Mouse (Mus musculus): ENCODE data around the gene Zfyve28. TPM values are rescaled to one million over a fixed set of nuclear protein-coding genes. Genes with fewer than 3 reads are reported as not detected.

Zfyve28 gene
- polyA plus RNA-seq, 1 experiment from 2014 or later: 0.62 TPM

GRCm38 (mm10) chr5:34224515-34224914 lies 63.7 kb downstream of the Zfyve28 start:
- no peak for ATAC-seq (ENCODE audit: insufficient number of reproducible peaks, insufficient read depth, low FRiP score, low read depth)
- Histone ChIP-seq H3K4me1 (ENCODE audit: control insufficient read depth, insufficient read depth, low read length) (no peaks in the 10 kb centered on the region), H3K4me3 (ENCODE audit: low read depth, low read length) (no peak overlapping the region), H3K27me3 (ENCODE audit: control insufficient read depth, insufficient read depth, low read length) (no peaks in the 10 kb centered on the region), H3K36me3 (ENCODE audit: control insufficient read depth, insufficient read depth, low read length) (no peaks in the 10 kb centered on the region), H3K27ac (ENCODE audit: low read length) (no peak overlapping the region), H3K9me3 (ENCODE audit: control insufficient read depth, low read depth, low read length) (no peaks in the 10 kb centered on the region), H3K9ac (replicated peaks; ENCODE audit: low read depth, low read length) (no peak overlapping the region), H3K4me2 (replicated peaks; ENCODE audit: low read depth, low read length) (no peak overlapping the region)
- WGBS: 77% methylated on average over 5 of the region's 5 CpGs

DNA sequence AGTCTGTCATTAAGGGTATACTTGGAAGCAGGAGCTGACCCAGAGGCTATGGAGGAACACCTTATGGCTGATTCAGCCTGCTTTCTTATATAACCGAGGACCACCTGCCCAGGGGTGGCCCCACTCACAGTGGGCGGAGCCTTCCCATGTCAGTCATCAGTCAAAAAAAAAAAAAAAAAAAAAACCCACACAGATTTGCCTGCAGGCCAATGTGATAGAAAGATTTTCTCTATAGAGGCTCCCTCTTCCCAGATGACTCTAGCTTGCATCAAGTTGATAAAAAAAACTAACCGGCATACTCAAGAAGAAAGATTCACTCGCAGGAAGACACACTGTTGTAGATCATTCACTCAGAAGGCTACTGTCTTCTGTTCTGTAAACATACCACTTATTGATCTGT lies 68.2 kb downstream of the Zfyve28 start:
- Histone ChIP-seq H3K36me3 (ENCODE audit: control insufficient read depth, insufficient read depth, low read length) (no peaks in the 10 kb centered on the region), H3K27ac (ENCODE audit: low read length) (no peak overlapping the region), H3K4me3 (ENCODE audit: low read depth, low read length) (no peak overlapping the region), H3K9ac (replicated peaks; ENCODE audit: low read depth, low read length) (no peak overlapping the region), H3K4me2 (replicated peaks; ENCODE audit: low read depth, low read length) (no peak overlapping the region), H3K4me1 (ENCODE audit: control insufficient read depth, insufficient read depth, low read length) (no peaks in the 10 kb centered on the region), H3K27me3 (ENCODE audit: control insufficient read depth, insufficient read depth, low read length) (no peaks in the 10 kb centered on the region), H3K9me3 (ENCODE audit: control insufficient read depth, low read depth, low read length) (no peaks in the 10 kb centered on the region)
- WGBS: 61% methylated on average over 4 of the region's 4 CpGs
- ATAC-seq (ENCODE audit: insufficient number of reproducible peaks, insufficient read depth, low FRiP score, low read depth): no peak

DNA sequence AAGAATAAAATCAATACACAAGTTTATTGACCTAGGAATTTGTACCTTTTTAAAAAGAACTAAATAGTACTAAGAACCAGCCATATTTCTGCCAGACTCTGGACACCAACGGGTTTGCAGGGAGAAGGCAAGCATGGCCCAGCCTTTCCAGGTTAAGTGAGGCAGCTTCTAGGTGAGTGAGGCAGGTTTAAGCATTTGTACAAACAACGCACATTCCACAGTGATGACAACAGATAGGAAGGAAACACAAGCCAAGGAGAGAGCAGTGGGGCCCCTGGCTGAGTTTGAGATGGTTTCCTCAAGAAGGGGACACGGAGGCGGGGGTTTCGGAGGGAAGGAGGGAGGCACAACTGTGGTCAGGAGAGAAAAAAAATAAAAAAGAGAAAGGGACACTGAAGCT lies 69.6 kb downstream of the Zfyve28 start:
- ATAC-seq (ENCODE audit: insufficient number of reproducible peaks, insufficient read depth, low FRiP score, low read depth): no peak
- 41% methylated on average over 5 of the region's 5 CpGs for WGBS
- Histone ChIP-seq H3K36me3 (ENCODE audit: control insufficient read depth, insufficient read depth, low read length) (no peaks in the 10 kb centered on the region), H3K4me1 (ENCODE audit: control insufficient read depth, insufficient read depth, low read length) (no peaks in the 10 kb centered on the region), H3K27me3 (ENCODE audit: control insufficient read depth, insufficient read depth, low read length) (no peaks in the 10 kb centered on the region), H3K4me3 (ENCODE audit: low read depth, low read length) (no peak overlapping the region), H3K27ac (ENCODE audit: low read length) (no peak overlapping the region), H3K9ac (replicated peaks; ENCODE audit: low read depth, low read length) (no peak overlapping the region), H3K9me3 (ENCODE audit: control insufficient read depth, low read depth, low read length) (no peaks in the 10 kb centered on the region), H3K4me2 (replicated peaks; ENCODE audit: low read depth, low read length) (no peak overlapping the region)

DNA sequence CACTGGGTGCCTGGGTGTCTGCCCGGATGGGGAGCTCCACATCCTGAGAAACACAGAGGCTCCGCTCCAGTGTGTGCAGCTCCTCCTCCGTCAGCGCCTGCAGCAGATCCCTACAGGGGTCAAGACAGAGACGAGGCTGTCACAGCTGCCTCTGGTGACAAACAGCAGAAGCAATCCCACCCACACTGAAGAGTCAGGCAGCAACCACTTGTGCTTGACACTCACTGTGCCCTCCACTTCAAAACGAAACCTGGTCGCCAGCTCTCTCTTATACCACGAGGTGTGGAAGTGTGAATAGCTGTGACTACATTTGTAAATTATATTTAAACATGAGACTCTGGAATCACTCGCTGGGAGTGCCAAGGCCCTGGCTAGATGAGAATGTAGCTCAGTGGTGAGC lies 70.5 kb downstream of the Zfyve28 start:
- no peaks in the 10 kb centered on the region for H3K27me3 ChIP-seq (ENCODE audit: control insufficient read depth, insufficient read depth, low read length)
- no peaks in the 10 kb centered on the region for H3K9me3 ChIP-seq (ENCODE audit: control insufficient read depth, low read depth, low read length)
- H3K27ac ChIP-seq (ENCODE audit: low read length): no peak overlapping the region
- no peak for ATAC-seq (ENCODE audit: insufficient number of reproducible peaks, insufficient read depth, low FRiP score, low read depth)
- WGBS: 32% methylated on average over 9 of the region's 9 CpGs
- H3K4me3 ChIP-seq (ENCODE audit: low read depth, low read length): no peak overlapping the region
- no peak overlapping the region for H3K4me2 ChIP-seq (replicated peaks; ENCODE audit: low read depth, low read length)
- H3K9ac ChIP-seq (replicated peaks; ENCODE audit: low read depth, low read length): no peak overlapping the region
- no peaks in the 10 kb centered on the region for H3K36me3 ChIP-seq (ENCODE audit: control insufficient read depth, insufficient read depth, low read length)
- H3K4me1 ChIP-seq (ENCODE audit: control insufficient read depth, insufficient read depth, low read length): no peaks in the 10 kb centered on the region

DNA sequence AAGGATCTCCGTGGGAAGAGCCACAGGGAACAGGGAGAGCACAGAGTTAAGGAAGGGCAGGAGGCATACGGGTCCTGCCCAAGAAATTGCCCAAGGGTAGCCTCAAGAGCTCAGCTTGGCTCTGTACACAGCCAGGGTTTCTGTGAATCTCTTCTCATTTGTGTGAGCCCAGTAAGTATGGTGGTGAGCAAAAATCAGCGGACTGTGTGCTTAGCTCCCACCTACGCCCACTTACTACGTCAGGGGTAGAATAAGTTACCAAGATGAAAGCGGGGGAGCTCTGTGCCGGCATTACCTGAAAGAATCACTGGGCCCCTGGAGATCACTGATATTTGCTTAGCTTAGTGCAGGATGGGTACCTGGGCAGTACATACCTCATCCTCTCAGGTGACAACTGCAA lies 72.2 kb downstream of the Zfyve28 start:
- H3K4me3 ChIP-seq (ENCODE audit: low read depth, low read length): no peak overlapping the region
- no peak for ATAC-seq (ENCODE audit: insufficient number of reproducible peaks, insufficient read depth, low FRiP score, low read depth)
- no peaks in the 10 kb centered on the region for H3K36me3 ChIP-seq (ENCODE audit: control insufficient read depth, insufficient read depth, low read length)
- H3K4me1 ChIP-seq (ENCODE audit: control insufficient read depth, insufficient read depth, low read length): no peaks in the 10 kb centered on the region
- no peak overlapping the region for H3K27ac ChIP-seq (ENCODE audit: low read length)
- WGBS: 74% methylated on average over 7 of the region's 7 CpGs
- H3K4me2 ChIP-seq (replicated peaks; ENCODE audit: low read depth, low read length): no peak overlapping the region
- H3K9ac ChIP-seq (replicated peaks; ENCODE audit: low read depth, low read length): no peak overlapping the region
- H3K9me3 ChIP-seq (ENCODE audit: control insufficient read depth, low read depth, low read length): no peaks in the 10 kb centered on the region
- H3K27me3 ChIP-seq (ENCODE audit: control insufficient read depth, insufficient read depth, low read length): no peaks in the 10 kb centered on the region

- no peak overlapping the region for H3K4me2 ChIP-seq (replicated peaks; ENCODE audit: low read depth, low read length)
- H3K27ac ChIP-seq (ENCODE audit: low read length): no peak overlapping the region
- H3K9me3 ChIP-seq (ENCODE audit: control insufficient read depth, low read depth, low read length): no peaks in the 10 kb centered on the region
- no peaks in the 10 kb centered on the region for H3K36me3 ChIP-seq (ENCODE audit: control insufficient read depth, insufficient read depth, low read length)
- H3K4me1 ChIP-seq (ENCODE audit: control insufficient read depth, insufficient read depth, low read length): no peaks in the 10 kb centered on the region
- no peak overlapping the region for H3K9ac ChIP-seq (replicated peaks; ENCODE audit: low read depth, low read length)
- no peak for ATAC-seq (ENCODE audit: insufficient number of reproducible peaks, insufficient read depth, low FRiP score, low read depth)
- no peaks in the 10 kb centered on the region for H3K27me3 ChIP-seq (ENCODE audit: control insufficient read depth, insufficient read depth, low read length)
- 52% methylated on average over 8 of the region's 8 CpGs for WGBS
- no peak overlapping the region for H3K4me3 ChIP-seq (ENCODE audit: low read depth, low read length)
These were observed 74.6 kb downstream of the Zfyve28 start for GRCm38 (mm10) chr5:34213659-34214058.

DNA sequence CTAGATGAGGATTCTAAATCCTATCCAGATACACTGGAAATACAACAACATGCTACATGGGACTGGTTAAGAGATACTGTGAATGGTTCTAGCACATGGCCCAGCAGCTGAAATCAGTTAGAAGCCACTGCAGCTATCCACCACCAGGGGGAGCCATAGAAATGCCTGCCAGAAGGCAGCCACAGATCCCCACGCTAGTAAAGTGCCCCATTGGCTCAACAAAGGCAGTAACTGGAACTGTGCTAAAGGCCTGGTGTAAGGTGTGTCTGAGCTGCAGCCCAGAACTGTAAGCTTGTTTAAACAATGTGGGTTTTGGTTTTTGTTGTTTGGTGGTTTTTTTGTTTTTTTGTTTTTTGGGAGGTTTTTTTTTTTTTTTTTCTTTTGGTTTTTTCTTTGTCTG lies 78.0 kb downstream of the Zfyve28 start:
- WGBS: 0% methylated on average over 1 of the region's 1 CpGs
- H3K27ac ChIP-seq (ENCODE audit: low read length): no peak overlapping the region
- no peaks in the 10 kb centered on the region for H3K36me3 ChIP-seq (ENCODE audit: control insufficient read depth, insufficient read depth, low read length)
- H3K4me2 ChIP-seq (replicated peaks; ENCODE audit: low read depth, low read length): no peak overlapping the region
- H3K9ac ChIP-seq (replicated peaks; ENCODE audit: low read depth, low read length): no peak overlapping the region
- no peak overlapping the region for H3K4me3 ChIP-seq (ENCODE audit: low read depth, low read length)
- H3K27me3 ChIP-seq (ENCODE audit: control insufficient read depth, insufficient read depth, low read length): no peaks in the 10 kb centered on the region
- peak; percentile 88 for ATAC-seq (ENCODE audit: insufficient number of reproducible peaks, insufficient read depth, low FRiP score, low read depth)
- no peaks in the 10 kb centered on the region for H3K4me1 ChIP-seq (ENCODE audit: control insufficient read depth, insufficient read depth, low read length)
- no peaks in the 10 kb centered on the region for H3K9me3 ChIP-seq (ENCODE audit: control insufficient read depth, low read depth, low read length)

DNA sequence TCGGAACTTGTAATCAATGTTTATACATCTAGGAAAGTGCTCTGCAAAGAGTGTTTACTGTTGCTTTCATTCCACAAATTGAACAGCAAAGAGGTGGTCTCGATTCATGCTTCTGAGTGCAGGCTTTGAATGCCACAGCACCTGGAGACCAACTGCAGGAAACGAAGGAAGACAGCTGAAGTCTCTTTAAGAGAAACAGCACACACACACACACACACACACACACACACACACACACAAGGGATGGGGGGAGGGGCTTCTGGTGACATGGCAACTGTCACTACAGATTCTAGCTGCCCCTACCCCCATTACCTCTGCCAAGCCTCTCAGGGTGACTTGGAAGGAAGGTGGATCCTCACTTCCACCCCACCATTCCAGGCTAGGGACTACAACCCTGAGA lies 80.7 kb downstream of the Zfyve28 start:
- Histone ChIP-seq H3K9ac (replicated peaks; ENCODE audit: low read depth, low read length) (no peak overlapping the region), H3K36me3 (ENCODE audit: control insufficient read depth, insufficient read depth, low read length) (no peaks in the 10 kb centered on the region), H3K27me3 (ENCODE audit: control insufficient read depth, insufficient read depth, low read length) (no peaks in the 10 kb centered on the region), H3K4me1 (ENCODE audit: control insufficient read depth, insufficient read depth, low read length) (no peaks in the 10 kb centered on the region), H3K4me3 (ENCODE audit: low read depth, low read length) (no peak overlapping the region), H3K27ac (ENCODE audit: low read length) (no peak overlapping the region), H3K9me3 (ENCODE audit: control insufficient read depth, low read depth, low read length) (no peaks in the 10 kb centered on the region), H3K4me2 (replicated peaks; ENCODE audit: low read depth, low read length) (no peak overlapping the region)
- WGBS: 25% methylated on average over 3 of the region's 3 CpGs
- no peak for ATAC-seq (ENCODE audit: insufficient number of reproducible peaks, insufficient read depth, low FRiP score, low read depth)

GRCm38 (mm10) chr5:34205788-34206187 lies 82.5 kb downstream of the Zfyve28 start:
- H3K27ac ChIP-seq (ENCODE audit: low read length): no peak overlapping the region
- no peaks in the 10 kb centered on the region for H3K9me3 ChIP-seq (ENCODE audit: control insufficient read depth, low read depth, low read length)
- no peaks in the 10 kb centered on the region for H3K36me3 ChIP-seq (ENCODE audit: control insufficient read depth, insufficient read depth, low read length)
- H3K4me3 ChIP-seq (ENCODE audit: low read depth, low read length): no peak overlapping the region
- no peak for ATAC-seq (ENCODE audit: insufficient number of reproducible peaks, insufficient read depth, low FRiP score, low read depth)
- no peaks in the 10 kb centered on the region for H3K27me3 ChIP-seq (ENCODE audit: control insufficient read depth, insufficient read depth, low read length)
- H3K4me1 ChIP-seq (ENCODE audit: control insufficient read depth, insufficient read depth, low read length): no peaks in the 10 kb centered on the region
- H3K4me2 ChIP-seq (replicated peaks; ENCODE audit: low read depth, low read length): no peak overlapping the region
- 63% methylated on average over 2 of the region's 2 CpGs for WGBS
- H3K9ac ChIP-seq (replicated peaks; ENCODE audit: low read depth, low read length): no peak overlapping the region

All from stomach, embryonic 14.5 days (tissue).